Mouse (Mus musculus): ENCODE results near the gene Nynrin. TPM values are rescaled to one million over a fixed set of nuclear protein-coding genes. Genes with fewer than 3 reads are reported as not detected.

The Nynrin gene
- polyA plus RNA-seq, 2 experiments: 20.6 to 41.0 TPM

- Histone ChIP-seq H3K9ac (ENCODE audit: low read depth, low read length, severe bottlenecking) (no peak overlapping the region), H3K27me3 (ENCODE audit: control insufficient read depth, insufficient read depth, low read length) (no peaks in the 10 kb centered on the region), H3K9me3 (ENCODE audit: control insufficient read depth, low read length) (no peaks in the 10 kb centered on the region), H3K36me3 (ENCODE audit: control insufficient read depth, insufficient read depth, low read length) (no peaks in the 10 kb centered on the region), H3K27ac (replicated peaks; ENCODE audit: low read depth, low read length) (no peak overlapping the region), H3K4me3 (replicated peaks; ENCODE audit: low read length) (no peak overlapping the region), H3K4me2 (replicated peaks; ENCODE audit: low read depth, low read length, severe bottlenecking) (no peak overlapping the region), H3K4me1 (ENCODE audit: control insufficient read depth, insufficient read depth, low read length) (no peaks in the 10 kb centered on the region)
- DNase-seq (ENCODE audit: low spot score): no peak
- TF ChIP-seq POLR2A (IDR thresholded peaks at IDR 0.05; ENCODE audit: borderline replicate concordance, extremely low read depth, insufficient read depth, insufficient read length): no peak
- no peak for ATAC-seq (ENCODE audit: low FRiP score, low read depth)
- WGBS: 64% methylated on average over 4 of the region's 4 CpGs
Measured at GRCm38 (mm10) chr14:55840853-55841366, 12.9 kb upstream of the Nynrin start.

GRCm38 (mm10) chr14:55842794-55843193 is 11.0 kb upstream of the Nynrin start:
- 74% methylated on average over 4 of the region's 4 CpGs for WGBS
- no peak overlapping the region for H3K27ac ChIP-seq (replicated peaks; ENCODE audit: low read depth, low read length)
- H3K36me3 ChIP-seq (ENCODE audit: control insufficient read depth, insufficient read depth, low read length): no peaks in the 10 kb centered on the region
- no peak for ATAC-seq (ENCODE audit: low FRiP score, low read depth)
- H3K9me3 ChIP-seq (ENCODE audit: control insufficient read depth, low read length): no peaks in the 10 kb centered on the region
- H3K4me3 ChIP-seq (replicated peaks; ENCODE audit: low read length): no peak overlapping the region
- no peaks in the 10 kb centered on the region for H3K4me1 ChIP-seq (ENCODE audit: control insufficient read depth, insufficient read depth, low read length)
- H3K4me2 ChIP-seq (replicated peaks; ENCODE audit: low read depth, low read length, severe bottlenecking): no peak overlapping the region
- no peaks in the 10 kb centered on the region for H3K27me3 ChIP-seq (ENCODE audit: control insufficient read depth, insufficient read depth, low read length)
- TF ChIP-seq POLR2A (IDR thresholded peaks at IDR 0.05; ENCODE audit: borderline replicate concordance, extremely low read depth, insufficient read depth, insufficient read length): no peak
- no peak overlapping the region for H3K9ac ChIP-seq (ENCODE audit: low read depth, low read length, severe bottlenecking)
- no peak for DNase-seq (ENCODE audit: low spot score)

DNA sequence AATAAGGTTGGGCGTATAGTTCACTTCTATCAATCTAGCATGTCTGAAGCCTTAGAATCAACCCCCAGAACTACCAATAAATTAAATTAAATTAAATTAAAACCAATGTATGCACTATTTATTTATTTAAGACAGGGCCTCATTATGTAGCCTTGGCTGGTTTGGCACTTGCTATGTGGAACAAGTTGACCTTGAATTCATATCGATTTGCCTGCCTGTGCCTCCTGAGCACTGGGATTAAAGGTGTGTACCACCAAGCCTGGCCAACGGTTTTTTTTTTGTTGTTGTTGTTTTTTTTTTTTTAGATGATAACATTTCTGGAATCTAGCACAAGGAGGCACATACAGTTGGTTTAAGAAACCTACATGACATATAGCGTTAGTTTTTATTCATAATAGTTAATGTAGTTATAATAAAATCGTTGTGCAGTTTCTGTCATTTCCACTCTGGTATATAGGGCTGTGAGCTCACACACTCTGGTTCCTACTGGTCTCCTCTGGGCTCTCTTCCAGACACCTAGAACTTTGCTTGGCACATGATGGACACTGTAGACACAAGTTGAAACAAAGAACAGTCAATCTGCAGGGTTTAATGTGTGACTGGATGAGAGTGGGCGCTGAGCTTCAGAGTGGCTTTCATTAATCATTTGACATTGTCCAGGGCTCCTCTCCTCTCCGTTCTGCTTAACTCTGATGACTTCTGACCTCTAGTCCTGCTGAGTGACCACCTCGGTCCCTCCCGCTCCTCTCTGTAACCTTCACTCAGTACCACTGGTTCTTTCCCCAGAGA is 8.1 kb upstream of the Nynrin start:
- H3K4me1 ChIP-seq (ENCODE audit: control insufficient read depth, insufficient read depth, low read length): no peaks in the 10 kb centered on the region; the same call in 1 of the 2 replicates
- H3K27me3 ChIP-seq (ENCODE audit: control insufficient read depth, insufficient read depth, low read length): no peaks in the 10 kb centered on the region
- no peak overlapping the region for H3K9ac ChIP-seq (ENCODE audit: low read depth, low read length, severe bottlenecking)
- no peak for TF ChIP-seq POLR2A (IDR thresholded peaks at IDR 0.05; ENCODE audit: borderline replicate concordance, extremely low read depth, insufficient read depth, insufficient read length)
- WGBS: 63% methylated on average over 9 of the region's 9 CpGs
- H3K27ac ChIP-seq (replicated peaks; ENCODE audit: low read depth, low read length): no peak overlapping the region
- no peaks in the 10 kb centered on the region for H3K9me3 ChIP-seq (ENCODE audit: control insufficient read depth, low read length)
- no peaks in the 10 kb centered on the region for H3K36me3 ChIP-seq (ENCODE audit: control insufficient read depth, insufficient read depth, low read length)
- no peak overlapping the region for H3K4me3 ChIP-seq (replicated peaks; ENCODE audit: low read length)
- ATAC-seq (ENCODE audit: low FRiP score, low read depth): no peak
- H3K4me2 ChIP-seq (replicated peaks; ENCODE audit: low read depth, low read length, severe bottlenecking): no peak overlapping the region
- DNase-seq (ENCODE audit: low spot score): no peak

DNA sequence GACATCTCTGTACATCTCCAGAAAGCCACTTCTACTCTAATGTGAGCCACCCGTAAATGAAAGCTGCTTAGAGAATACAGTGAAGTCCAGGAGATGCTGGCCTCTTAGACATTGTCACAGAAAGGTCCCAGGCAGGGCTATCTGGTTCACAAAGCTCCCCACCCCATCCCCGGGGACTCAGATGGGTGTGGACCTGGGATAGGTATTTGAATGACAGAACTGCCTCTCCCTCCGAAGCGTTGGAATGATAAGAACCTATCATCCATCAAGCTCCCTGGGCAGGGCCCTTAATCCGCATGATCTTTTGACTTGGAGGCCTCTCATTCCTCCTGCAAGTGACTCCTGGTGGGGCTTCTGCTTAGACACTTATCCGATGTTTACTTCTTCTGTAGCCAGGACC is 2.9 kb upstream of the Nynrin start:
- Histone ChIP-seq H3K27ac (replicated peaks; ENCODE audit: low read depth, low read length) (no peak overlapping the region), H3K4me1 (ENCODE audit: control insufficient read depth, insufficient read depth, low read length) (peaks cover 21% of the 10 kb centered on the region), H3K9me3 (ENCODE audit: control insufficient read depth, low read length) (no peaks in the 10 kb centered on the region), H3K9ac (ENCODE audit: low read depth, low read length, severe bottlenecking) (no peak overlapping the region), H3K36me3 (ENCODE audit: control insufficient read depth, insufficient read depth, low read length) (no peaks in the 10 kb centered on the region), H3K4me2 (replicated peaks; ENCODE audit: low read depth, low read length, severe bottlenecking) (no peak overlapping the region), H3K4me3 (replicated peaks; ENCODE audit: low read length) (no peak overlapping the region), H3K27me3 (ENCODE audit: control insufficient read depth, insufficient read depth, low read length) (no peaks in the 10 kb centered on the region)
- TF ChIP-seq POLR2A (IDR thresholded peaks at IDR 0.05; ENCODE audit: borderline replicate concordance, extremely low read depth, insufficient read depth, insufficient read length): no peak
- 65% methylated on average over 6 of the region's 6 CpGs for WGBS
- ATAC-seq (ENCODE audit: low FRiP score, low read depth): no peak
- DNase-seq (ENCODE audit: low spot score): no peak

- ATAC-seq (ENCODE audit: low FRiP score, low read depth): peak; percentile 84
- peaks cover 41% of the 10 kb centered on the region for H3K4me1 ChIP-seq (ENCODE audit: control insufficient read depth, insufficient read depth, low read length)
- TF ChIP-seq POLR2A (IDR thresholded peaks at IDR 0.05; ENCODE audit: borderline replicate concordance, extremely low read depth, insufficient read depth, insufficient read length): no peak
- WGBS: 2% methylated on average over 11 of the region's 11 CpGs
- H3K36me3 ChIP-seq (ENCODE audit: control insufficient read depth, insufficient read depth, low read length): peaks cover 9% of the 10 kb centered on the region
- no peaks in the 10 kb centered on the region for H3K27me3 ChIP-seq (ENCODE audit: control insufficient read depth, insufficient read depth, low read length)
- H3K27ac ChIP-seq (replicated peaks; ENCODE audit: low read depth, low read length): peak overlapping the region; percentile 96
- H3K9me3 ChIP-seq (ENCODE audit: control insufficient read depth, low read length): no peaks in the 10 kb centered on the region
- H3K4me3 ChIP-seq (replicated peaks; ENCODE audit: low read length): peak overlapping the region; percentile 66
- DNase-seq (ENCODE audit: low spot score): peak; percentile 84
- peak overlapping the region; percentile 75 for H3K9ac ChIP-seq (ENCODE audit: low read depth, low read length, severe bottlenecking)
- peak overlapping the region; percentile 95 for H3K4me2 ChIP-seq (replicated peaks; ENCODE audit: low read depth, low read length, severe bottlenecking)
Measured at GRCm38 (mm10) chr14:55852646-55853551, 911 bp upstream of the Nynrin start.
